15 mouse cellular contexts compared by ENCODE assay signal in the genomic region with DNA sequence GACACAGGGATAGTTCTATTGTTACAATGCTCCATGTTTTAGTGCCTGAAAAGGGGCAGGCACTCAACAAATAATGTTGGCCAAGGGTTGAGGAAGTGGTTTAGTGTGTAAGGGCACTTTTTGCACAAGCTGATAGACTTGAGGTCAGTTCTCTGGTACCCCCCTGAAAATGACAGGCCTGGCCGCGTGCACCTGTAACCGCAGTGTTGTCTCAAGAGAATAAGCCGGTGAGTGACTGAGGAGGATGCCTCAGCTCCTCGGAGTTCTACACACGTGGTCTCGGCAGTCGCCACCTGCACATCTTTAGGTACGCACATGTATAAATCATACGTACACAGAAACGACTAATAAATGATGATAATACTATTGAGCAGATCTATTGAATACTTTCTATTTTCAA. TPM values are rescaled to one million over a fixed set of nuclear protein-coding genes. Genes with fewer than 3 reads are reported as not detected.
A peak's percentile ranks its signal among the peaks of the same experiment; 100 is the strongest.
DNase-seq lines count a peak whose midpoint lies in the region; ATAC-seq and TF ChIP-seq lines count a peak whose summit lies in the region.
"Had no signal": no experiment of that assay in that cellular context is flagged by ENCODE, and none has a peak within 500 bp of the region (broad histone marks: within the 10 kb centered on the region; RNA-seq: fewer than 3 reads in every experiment).

No protein-coding gene starts in this region.

- TF ChIP-seq CTCF in lung, postnatal 0 days (IDR thresholded peaks at IDR 0.05), result no peak
- no peak for TF ChIP-seq CTCF in intestine, postnatal 0 days (IDR thresholded peaks at IDR 0.05; ENCODE audit: low read depth)

- H3K9me3 ChIP-seq in lung, postnatal 0 days (ENCODE audit: low read length), result no peaks in the 10 kb centered on the region
- no peaks in the 10 kb centered on the region for H3K9me3 ChIP-seq in intestine, postnatal 0 days (ENCODE audit: control insufficient read depth)
- H3K9me3 ChIP-seq: G1E; heart, embryonic 10.5 days; megakaryocyte, embryonic 14.5 days had no signal

- no peak overlapping the region for H3K4me3 ChIP-seq in lung, postnatal 0 days (ENCODE audit: low read depth, low read length)
- no peak overlapping the region for H3K4me3 ChIP-seq in intestine, postnatal 0 days (ENCODE audit: low read depth, low read length)
- H3K4me3 ChIP-seq: heart, embryonic 10.5 days; megakaryocyte, embryonic 14.5 days had no signal

- intact Hi-C loops in heart, postnatal 25 days (cut with DNase I), result no loop called here

- no peak overlapping the region for H3K27ac ChIP-seq in lung, postnatal 0 days (ENCODE audit: low read length)
- no peak overlapping the region for H3K27ac ChIP-seq in intestine, postnatal 0 days (ENCODE audit: low read depth, low read length)
- H3K27ac ChIP-seq: heart, embryonic 10.5 days; kidney, postnatal 0 days had no signal

- DNase-seq in lung, postnatal 25 days (ENCODE audit: low spot score), result peak; percentile 25
- DNase-seq in lung, postnatal 0 days (ENCODE audit: low spot score), result no peak
- peak; percentile 18 to 21 for DNase-seq in spleen, postnatal 14 days (ENCODE audit: low spot score in 2 of 2)
- peak; percentile 21 to 43 for DNase-seq in thymus, postnatal 36 days
- no peak for DNase-seq in embryo, embryonic 10 days (ENCODE audit: low spot score)
- DNase-seq in heart, postnatal 25 days (ENCODE audit: low spot score), result no peak
- DNase-seq: adrenal gland, postnatal 14 days; cerebellum, postnatal 10 days had no signal

- H3K36me3 ChIP-seq in lung, postnatal 0 days (ENCODE audit: insufficient read depth, low read length), result no peaks in the 10 kb centered on the region
- H3K36me3 ChIP-seq in intestine, postnatal 0 days (ENCODE audit: control insufficient read depth, insufficient read depth), result no peaks in the 10 kb centered on the region
- H3K36me3 ChIP-seq: G1E; heart, embryonic 10.5 days had no signal

- WGBS in lung, postnatal 0 days, result 86% methylated on average over 11 of the region's 11 CpGs
- WGBS in intestine, postnatal 0 days, result 82% methylated on average over 11 of the region's 11 CpGs

- no peak for ATAC-seq in lung, postnatal 0 days
- ATAC-seq in inflammation-experienced regulatory T-cells, adult 6 months, result peak; percentile 22
- ATAC-seq in intestine, postnatal 0 days, result no peak
- ATAC-seq: forebrain, embryonic 16.5 days had no signal

- no peak for TF ChIP-seq EP300 in lung, postnatal 0 days (IDR thresholded peaks at IDR 0.05)

- H3K4me1 ChIP-seq in lung, postnatal 0 days (ENCODE audit: insufficient read depth, low read depth, low read length), result no peaks in the 10 kb centered on the region
- H3K4me1 ChIP-seq in intestine, postnatal 0 days (replicated peaks; ENCODE audit: control insufficient read depth, insufficient read depth, low read length), result peaks cover 5% of the 10 kb centered on the region; the same call in 1 of the 2 replicates
- H3K4me1 ChIP-seq: heart, embryonic 10.5 days had no signal

- H3K9ac ChIP-seq in lung, postnatal 0 days (replicated peaks; ENCODE audit: low read depth), result no peak overlapping the region
- no peak overlapping the region for H3K9ac ChIP-seq in intestine, postnatal 0 days (ENCODE audit: low read depth, low read length)

- H3K4me2 ChIP-seq in lung, postnatal 0 days (replicated peaks; ENCODE audit: low read depth, low read length), result no peak overlapping the region
- no peak overlapping the region for H3K4me2 ChIP-seq in intestine, postnatal 0 days (replicated peaks; ENCODE audit: low read depth)

- no peaks in the 10 kb centered on the region for H3K27me3 ChIP-seq in lung, postnatal 0 days (replicated peaks; ENCODE audit: insufficient read depth, low read length)
- no peaks in the 10 kb centered on the region for H3K27me3 ChIP-seq in intestine, postnatal 0 days (replicated peaks; ENCODE audit: control insufficient read depth, insufficient read depth, low read length)

RNA-seq across cellular contexts. Expression of a gene that starts 26.4 kb away (rescaled TPM):
- polyA plus RNA-seq in lung, postnatal 0 days (2015; fragmentation: Nextera tagmentation; extraction: Ambion mirVana), result 64.9 and 75.4 TPM in 2 replicates
- 100 to 1,000 TPM; 228 to 272 (median 245) TPM for polyA plus RNA-seq in inflammation-experienced regulatory T-cells, adult 6 months (2017; shearing (Covaris generic))
- 43.3 and 46.2 TPM in 2 replicates for polyA plus RNA-seq in intestine, postnatal 0 days (2015; fragmentation: Nextera tagmentation; extraction: Ambion mirVana)
- 10 to 100 TPM; 40.4 to 45.4 TPM for total RNA-seq in heart, postnatal 25 days (2021)

Comparison
In these comparisons a context has a peak if more than half of its experiments do, and no peak if none do; other contexts are left out.
1. DNase-seq: peak in lung, postnatal 25 days (single experiment), spleen, postnatal 14 days (2 of 2) and thymus, postnatal 36 days (2 of 2); none in lung, postnatal 0 days (single experiment), embryo, embryonic 10 days (single experiment) and heart, postnatal 25 days (single experiment).